Mouse (Mus musculus): Measurements from ENCODE around the gene Zglp1.
"Not testable (repeated sequence)": the region's sequence is repeated elsewhere in the genome, so short reads cannot be mapped to it uniquely, and the experiment has no call there.

Gene Zglp1

DNA sequence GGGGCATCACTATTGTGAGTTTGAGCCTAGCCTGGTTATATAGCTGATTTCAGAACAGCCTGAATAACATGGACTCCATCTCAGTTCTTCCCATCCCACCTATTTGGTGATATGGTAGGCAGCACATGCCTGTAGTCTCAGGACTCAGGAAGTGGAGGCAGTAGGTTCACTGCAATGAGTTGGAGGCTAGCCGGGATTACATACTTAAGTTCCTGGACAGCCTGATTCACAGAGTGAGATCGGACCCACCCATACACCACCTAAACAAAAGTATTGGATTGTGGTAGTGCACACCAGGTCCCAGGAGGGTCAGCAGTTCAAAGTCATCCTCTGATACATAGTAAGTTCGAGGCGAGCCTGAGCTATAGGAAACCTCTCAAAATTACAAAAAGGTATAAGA, 5.7 kb upstream of the Zglp1 start:
- no peak for DNase-seq (ENCODE audit: low spot score in 2 of 2)

DNA sequence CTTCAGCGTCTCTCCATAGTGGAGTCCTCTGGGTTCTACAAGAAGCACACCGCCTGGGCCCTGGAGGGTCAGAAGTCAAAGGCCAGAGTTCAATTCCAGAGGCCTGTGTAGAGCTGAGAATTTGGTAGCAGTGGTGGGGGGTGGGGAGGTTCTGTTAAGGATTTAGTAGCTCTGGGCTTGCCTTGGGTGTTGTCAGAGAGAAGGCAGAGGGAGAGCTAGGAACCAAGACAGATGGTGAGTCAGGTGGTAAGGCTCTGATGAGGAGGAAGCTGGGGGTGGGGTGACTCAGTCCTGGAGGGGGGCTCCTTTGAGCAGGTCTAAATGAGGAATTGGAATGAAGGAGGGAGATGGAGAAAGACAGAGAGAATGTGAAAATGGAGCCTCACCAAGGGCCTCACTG, 4.0 kb downstream of the Zglp1 start:
- DNase-seq (ENCODE audit: low spot score in 2 of 2): no peak

DNA sequence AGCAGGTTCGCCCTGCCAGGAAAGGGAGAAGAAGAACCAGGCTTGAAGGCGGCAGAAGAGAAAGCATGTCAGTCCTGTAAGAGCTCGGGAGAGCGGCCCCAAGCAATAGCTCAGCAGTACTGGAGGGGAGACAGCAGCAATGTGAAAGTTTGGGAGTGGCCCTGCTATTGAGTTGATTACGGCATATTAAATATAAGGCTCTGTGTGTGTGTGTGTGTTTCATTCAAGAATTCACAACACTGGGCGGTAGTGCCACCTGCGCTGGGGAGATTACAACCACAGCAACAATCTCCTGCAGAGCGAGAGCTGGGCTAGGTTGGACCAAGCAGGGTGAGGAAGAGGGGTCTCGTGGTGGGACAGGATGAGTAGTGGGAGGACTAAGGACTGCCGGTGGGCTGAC, 15.3 kb downstream of the Zglp1 start:
- no peak for DNase-seq (ENCODE audit: low spot score in 2 of 2)

DNA sequence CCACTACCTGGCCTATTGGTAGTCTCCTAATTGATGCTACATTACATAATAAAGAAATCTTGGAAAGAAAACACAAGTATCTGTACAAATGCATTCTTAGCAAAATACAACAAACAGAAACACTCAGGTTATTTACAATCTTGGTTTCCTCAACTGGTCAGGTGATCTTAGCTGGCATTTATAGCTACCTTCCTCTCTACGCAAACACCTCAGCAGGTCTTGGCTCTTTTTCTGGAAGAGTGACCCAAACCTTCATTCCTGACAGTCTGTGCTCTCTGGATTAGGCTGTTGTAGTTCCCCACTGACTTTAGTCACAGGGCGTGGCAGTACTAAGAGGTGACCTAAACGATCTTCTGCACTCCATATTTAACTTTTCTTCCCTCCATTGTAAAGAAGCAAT, 21.7 kb downstream of the Zglp1 start:
- no peak for DNase-seq (ENCODE audit: low spot score in 2 of 2)

DNA sequence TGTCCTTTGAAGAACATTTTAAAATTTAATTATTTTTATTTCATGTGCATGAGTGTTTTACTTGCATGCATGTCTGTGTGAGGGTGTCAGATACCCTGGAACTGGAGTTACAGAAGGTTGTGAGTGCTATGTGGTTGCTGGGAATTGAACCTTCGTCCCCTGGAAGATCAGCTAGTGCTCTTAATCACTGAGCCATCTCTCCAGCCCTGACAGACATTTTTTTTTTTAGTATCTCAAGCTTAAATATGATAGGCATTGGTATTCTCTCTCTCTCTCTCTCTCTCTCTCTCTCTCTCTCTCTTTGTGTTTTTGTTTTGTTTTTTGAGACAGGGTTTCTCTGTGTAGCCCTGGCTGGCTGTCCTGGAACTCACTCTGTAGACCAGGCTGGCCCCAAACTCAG, 22.1 kb downstream of the Zglp1 start:
- not testable (repeated sequence) for DNase-seq (ENCODE audit: low spot score in 2 of 2)

DNA sequence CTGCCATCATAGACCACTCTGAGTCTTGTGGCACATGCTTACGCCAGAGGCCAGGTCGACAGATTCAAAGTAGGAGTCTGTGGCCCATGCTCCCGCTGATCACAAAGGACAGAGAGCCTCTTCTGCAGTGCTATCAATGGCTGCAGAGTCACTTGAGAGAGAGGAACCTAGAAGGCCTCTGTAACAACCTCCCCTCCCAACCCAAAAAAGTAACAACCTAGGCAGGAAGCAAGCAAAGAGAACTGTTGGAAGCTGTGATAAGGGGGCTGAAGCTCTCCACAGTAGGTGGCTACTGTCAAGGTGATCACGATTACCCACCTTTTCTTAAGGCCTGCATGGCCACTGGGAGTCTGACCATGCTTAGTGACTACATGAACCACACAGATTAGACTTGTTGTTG, 23.3 kb downstream of the Zglp1 start:
- no peak for DNase-seq (ENCODE audit: low spot score in 2 of 2)

DNA sequence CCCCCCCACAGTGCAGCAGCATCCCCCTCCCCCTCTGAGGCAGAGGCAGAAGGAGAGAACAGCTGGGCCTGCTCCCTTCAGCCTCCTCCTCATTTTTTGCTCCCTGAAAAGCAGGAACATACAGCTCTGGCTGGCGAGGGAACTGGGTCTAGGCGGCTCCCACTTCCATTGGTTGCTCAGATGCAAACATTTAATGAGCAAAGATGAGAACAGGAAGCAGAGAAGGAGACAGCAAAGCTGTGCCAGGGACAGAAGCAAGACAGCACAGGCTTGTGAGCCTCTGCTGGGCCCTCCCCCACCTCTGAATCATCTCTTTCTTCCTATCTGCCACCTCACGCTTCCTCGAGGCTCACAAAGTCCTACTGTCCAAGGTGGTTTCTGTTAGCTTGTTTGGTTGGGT, 25.6 kb downstream of the Zglp1 start:
- no peak for DNase-seq (ENCODE audit: low spot score in 2 of 2)

DNA sequence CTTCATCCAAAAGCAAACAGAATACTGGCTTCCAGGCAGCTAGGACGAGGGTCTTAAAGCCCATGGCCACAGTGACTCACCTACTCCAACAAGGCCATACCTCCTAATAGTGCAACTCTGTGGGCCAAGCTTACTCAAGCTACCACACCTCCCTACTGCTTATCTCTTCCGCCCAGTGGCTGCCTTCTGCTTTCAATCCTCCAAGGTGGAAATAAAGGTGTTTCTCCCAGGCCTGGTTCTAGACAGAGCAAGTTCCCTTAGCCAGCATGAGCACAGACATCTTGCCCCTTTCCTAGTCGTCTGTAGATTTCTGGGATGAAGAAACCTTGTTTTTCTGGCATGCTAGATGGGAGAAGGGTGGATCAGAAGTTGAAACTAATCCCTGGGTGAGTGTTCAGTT, 27.1 kb downstream of the Zglp1 start:
- no peak for DNase-seq (ENCODE audit: low spot score in 2 of 2)

DNA sequence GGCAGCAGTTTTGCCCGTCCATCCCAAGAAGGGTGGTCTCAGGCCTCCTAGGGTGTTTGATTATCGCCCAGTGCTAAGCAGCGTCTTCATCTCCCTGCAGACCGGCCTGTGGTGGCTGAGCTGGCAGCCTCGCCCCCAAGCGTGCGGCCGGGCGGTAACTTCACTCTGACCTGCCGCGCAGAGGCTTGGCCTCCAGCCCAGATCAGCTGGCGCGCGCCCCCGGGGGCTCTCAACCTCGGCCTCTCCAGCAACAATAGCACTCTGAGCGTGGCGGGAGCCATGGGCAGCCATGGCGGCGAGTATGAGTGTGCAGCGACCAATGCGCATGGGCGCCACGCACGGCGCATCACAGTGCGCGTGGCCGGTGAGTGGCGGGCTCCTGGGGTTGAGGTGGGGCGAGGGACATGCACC, 29.4 kb downstream of the Zglp1 start:
- DNase-seq (ENCODE audit: low spot score in 2 of 2): no peak

DNA sequence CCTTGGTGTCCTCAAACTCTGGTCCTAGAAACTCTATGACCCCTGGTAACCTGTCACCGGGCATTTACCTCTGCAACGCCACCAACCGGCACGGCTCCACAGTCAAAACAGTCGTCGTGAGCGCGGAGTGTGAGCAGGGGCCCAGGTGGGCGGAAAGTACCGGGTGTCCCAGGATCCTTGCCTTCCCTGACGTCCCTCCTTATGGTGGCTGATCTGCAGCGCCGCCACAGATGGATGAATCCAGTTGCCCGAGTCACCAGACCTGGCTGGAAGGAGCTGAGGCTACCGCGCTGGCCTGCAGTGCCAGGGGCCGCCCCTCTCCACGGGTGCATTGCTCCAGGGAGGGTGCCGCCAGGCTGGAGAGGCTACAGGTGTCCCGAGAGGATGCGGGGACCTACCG, 30.2 kb downstream of the Zglp1 start:
- no peak for DNase-seq (ENCODE audit: low spot score in 2 of 2)

DNA sequence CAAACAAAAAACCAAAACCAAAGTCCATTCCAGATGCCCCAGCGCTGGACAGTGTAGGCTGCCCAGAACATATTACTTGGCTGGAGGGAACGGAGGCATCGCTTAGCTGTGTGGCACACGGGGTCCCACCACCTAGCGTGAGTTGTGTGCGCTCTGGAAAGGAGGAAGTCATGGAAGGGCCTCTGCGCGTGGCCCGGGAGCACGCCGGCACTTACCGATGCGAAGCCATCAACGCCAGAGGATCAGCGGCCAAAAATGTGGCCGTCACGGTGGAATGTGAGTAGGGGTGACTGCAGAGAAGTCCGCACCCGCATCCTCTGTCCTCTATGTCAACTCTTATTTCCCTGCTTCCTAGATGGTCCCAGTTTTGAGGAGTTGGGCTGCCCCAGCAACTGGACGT, 30.7 kb downstream of the Zglp1 start:
- DNase-seq (ENCODE audit: low spot score in 2 of 2): no peak

DNA sequence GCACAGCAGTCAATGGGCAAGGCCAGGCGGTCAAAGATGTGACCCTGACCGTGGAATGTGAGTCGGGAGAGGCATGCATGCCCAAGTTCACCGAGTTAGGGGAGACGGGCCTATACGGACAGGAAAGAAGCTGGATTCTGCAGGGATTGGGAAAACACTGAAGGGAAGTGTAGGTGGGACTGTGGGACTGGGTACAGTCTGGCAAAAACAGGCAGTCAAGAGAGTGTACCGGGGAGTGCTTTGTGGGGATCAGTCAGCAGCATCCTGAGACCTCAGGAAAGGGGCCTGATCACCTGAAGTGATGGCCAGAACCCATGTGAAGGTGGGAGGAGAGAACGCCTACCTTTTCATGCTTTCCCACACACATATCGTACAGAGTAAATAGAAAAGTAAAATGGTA, 31.3 kb downstream of the Zglp1 start:
- DNase-seq (ENCODE audit: low spot score in 2 of 2): no peak

DNA sequence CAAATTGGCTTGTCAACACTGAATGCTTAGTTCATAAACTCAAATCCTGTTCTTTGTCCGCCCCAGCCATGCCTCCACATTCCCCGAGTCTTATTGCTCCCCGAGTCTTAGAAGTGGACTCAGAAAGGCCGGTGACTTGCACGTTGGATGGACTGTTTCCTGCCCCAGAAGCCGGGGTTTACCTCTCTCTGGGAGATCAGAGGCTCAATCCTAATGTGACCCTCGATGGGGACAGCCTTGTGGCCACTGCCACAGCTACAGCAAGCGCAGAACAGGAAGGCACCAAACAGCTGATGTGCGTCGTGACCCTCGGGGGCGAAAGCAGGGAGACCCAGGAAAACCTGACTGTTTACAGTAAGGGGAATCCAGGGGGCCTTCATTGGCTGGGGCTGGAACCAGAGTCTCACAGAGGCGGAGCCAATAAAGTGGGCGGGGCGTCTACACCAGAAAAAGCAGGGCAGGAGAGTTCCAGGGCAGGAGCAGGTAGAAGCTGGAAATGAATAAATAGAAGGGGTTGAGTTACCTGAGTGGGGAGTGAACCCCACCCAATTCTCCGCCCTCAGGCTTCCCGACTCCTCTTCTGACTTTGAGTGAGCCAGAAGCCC, 32.3 kb downstream of the Zglp1 start:
- DNase-seq (ENCODE audit: low spot score in 2 of 2): no peak

DNA sequence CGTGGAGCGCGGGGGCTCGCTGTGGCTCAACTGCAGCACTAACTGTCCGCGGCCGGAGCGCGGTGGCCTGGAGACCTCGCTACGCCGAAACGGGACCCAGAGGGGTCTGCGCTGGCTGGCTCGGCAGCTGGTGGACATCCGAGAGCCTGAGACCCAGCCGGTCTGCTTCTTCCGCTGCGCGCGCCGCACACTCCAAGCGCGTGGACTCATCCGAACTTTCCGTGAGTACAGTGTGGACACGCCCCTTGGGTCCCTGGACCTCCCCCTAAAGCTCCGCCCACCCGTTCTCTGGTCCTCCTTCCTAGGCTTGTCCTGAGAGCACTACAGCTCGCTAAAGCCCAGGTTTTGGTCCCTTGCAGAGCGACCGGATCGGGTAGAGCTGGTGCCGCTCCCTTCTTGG, 33.8 kb downstream of the Zglp1 start:
- DNase-seq (ENCODE audit: low spot score in 2 of 2): peak; percentile 83 to 84

DNA sequence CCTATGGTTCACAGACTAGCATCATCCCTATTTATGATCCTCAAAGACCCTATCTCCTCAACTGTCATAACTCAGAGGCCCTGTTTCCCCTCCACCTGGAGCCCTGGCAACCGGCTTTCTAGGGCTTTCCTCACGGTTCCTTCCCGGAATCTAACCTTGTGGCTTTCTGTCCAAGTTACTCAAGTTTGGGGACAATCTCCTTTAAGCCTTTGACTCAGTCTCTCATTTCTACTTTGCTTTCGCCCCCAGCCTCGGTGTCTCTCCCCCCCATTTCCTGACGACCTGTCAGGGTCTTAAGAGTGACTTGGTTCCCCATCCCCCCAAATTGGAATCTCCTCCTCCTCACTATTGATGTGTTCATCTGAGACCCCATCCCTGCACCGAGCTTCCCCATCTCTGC, 34.4 kb downstream of the Zglp1 start:
- DNase-seq (ENCODE audit: low spot score in 2 of 2): no peak

DNA sequence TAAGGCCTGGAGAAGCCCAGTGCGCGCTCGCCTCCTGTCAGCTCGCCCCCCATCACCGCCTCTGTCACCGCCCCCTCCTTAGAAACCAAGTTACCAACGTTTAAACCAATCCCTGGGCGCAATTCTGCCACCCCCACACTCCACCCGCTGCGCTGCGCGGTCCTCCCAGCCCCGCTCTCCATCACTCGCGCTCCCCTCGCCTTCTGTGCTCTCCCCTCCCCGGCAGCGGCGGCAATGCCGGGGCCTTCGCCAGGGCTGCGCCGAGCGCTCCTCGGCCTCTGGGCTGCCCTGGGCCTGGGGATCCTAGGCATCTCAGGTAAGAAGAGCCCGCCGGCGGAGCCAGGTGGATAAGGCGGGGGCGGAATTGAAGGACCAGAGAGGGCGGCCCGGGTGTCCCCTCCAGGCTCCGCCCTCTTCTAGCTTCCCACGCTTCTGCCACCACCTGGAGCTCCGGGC, 35.0 kb downstream of the Zglp1 start, which contains the start of gene Icam5:
Gene Icam5 (plus strand): TSS at position 178 of the 456 bp plus-strand sequence.
- DNase-seq (ENCODE audit: low spot score in 2 of 2): no peak

DNA sequence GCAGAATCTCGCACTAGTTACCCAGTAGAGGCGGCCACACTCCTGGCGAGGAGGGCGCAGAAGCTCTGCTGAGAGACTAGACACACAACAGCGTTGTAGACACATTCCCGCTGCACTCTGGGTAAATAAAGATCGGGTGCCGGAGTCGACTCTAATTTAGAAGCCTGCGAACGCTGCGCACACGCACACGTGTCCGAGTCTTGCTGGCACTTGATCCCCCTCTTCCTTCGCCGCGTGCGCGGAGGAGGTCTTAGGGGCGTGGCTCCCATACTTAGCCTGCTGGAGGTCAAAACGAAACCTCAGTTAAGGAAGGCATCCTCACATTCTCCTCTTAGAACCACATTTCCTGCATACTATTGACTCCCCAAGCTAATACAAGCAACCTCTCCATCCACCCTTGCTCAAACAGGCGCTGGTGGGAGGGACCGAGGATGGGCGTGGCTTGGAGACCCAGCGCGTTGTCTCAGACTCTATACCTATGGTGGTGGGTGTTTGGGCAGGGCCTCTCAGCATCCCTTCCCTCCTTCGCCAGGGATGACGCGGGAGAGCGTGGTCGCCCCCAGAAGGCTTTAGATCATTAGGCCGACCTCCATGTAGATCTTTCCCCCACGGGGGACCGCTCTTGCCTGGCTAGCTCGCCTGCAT, 35.5 kb downstream of the Zglp1 start:
- DNase-seq (ENCODE audit: low spot score in 2 of 2): peak in 1 of 2 experiments; percentile 70

DNA sequence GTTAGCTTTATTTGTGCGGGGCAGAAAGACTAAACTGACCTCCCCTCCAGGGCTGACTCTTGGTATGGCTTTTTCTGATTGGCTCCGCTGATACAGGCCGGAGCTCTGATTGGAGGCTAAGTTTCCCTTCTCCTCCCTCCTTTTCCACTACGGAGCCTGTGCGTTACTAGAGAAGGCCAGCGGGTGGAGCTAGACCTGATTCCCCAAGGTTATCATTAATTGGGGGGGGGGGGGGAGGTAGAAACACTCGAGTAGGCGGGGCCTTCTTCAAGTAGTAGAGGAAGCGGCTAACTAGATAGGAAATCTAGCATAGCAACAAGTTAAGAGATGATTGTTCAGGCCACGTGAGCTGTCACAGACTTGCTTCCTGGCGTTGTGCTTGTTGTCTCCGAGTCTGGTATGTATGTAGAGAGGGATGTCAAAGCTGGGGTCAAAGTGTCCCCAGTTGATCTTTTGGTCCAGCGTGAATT, 36.1 kb downstream of the Zglp1 start:
- DNase-seq (ENCODE audit: low spot score in 2 of 2): peak; percentile 91 to 92

DNA sequence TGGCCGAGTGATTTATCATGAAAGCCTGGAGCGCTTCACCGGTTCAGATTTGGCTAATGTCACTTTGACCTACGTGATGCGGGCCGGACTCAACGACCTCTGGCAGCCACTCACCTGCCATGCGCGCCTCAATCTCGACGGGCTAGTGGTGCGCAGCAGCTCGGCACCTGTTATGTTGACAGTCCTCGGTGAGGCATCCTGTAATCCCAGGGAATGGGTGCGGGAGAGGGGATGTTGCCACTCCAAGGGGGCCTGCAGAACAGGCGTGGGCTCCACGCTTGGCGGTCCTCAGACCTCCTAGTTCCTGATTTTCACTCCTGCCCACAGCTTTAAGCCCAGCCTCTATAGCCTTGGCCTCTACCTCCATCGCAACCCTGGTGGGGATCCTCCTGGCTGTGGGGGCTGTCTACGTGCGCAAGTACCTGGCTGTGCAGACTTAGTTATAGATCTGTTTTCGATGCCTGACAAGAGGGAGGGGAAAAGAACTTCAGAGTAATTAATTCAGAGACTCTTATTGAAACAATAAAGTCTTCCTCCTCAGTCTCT, 36.8 kb downstream of the Zglp1 start:
- no peak for DNase-seq (ENCODE audit: low spot score in 2 of 2)

DNA sequence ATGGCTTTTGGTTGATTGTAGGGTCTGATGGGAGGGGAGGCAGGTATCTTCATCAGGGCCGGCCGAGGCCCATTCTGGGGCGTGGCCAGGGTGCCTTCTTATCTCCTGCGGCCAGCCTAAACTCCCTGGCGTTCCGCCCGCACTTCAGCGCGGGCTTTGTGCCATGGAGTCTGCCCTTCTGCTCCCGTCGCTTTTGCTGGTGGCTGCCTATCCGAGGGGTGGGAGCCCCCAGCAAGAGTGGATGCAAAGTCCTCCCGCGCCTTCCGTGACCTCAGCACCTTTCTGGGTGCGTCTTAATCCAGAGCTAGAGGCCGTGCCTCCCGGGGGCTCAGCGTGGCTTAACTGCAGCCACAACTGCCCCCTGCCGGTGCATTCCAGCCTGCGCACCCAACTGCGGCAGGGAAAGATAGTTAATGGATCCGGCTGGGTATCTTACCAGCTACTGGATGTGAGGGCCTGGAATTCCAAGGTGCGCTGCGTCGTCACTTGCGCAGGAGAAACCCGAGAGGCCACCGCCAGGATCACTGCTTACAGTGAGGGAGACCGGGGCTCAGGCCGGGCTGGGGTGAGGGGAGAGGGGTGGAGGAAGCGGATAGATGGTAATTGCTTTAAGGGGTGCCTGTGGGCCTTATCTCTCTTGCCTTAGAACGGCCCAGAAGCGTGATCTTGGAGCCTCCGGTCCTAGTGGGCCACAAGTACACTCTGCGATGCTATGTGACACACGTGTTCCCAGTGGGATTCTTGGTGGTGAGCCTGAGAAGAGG, 37.4 kb downstream of the Zglp1 start, which contains the start of gene Icam4:
Gene Icam4 (plus strand): TSS at position 83 of the 764 bp plus-strand sequence.
- DNase-seq (ENCODE audit: low spot score in 2 of 2): peak; percentile 70 to 81

DNA sequence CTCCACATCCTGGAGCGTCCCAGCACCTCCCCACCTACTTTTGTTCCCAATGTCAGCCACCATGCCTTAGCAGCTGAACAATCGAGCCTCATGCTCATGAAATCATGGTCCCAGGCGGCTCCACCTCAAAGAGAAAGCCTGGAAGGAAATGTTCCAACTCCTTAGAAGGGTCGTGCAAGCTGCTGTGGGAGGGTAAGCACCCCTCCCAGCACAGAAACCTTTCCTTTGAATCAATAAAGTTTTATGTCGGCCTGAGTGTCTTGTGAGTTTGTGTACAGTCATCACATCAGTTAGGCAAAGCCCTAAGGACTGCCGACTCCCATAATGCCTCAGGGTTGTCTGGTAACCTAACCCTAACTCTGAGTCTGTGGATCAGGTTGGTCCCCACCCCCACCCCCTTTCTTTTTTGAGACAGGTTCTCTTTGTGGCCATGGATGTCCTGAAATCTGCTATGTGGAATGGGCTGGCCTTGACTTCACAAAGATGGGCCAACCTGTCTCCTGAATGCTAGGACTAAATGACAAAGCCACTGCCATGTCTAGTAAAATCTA, 38.3 kb downstream of the Zglp1 start:
- no peak for DNase-seq (ENCODE audit: low spot score in 2 of 2)

DNA sequence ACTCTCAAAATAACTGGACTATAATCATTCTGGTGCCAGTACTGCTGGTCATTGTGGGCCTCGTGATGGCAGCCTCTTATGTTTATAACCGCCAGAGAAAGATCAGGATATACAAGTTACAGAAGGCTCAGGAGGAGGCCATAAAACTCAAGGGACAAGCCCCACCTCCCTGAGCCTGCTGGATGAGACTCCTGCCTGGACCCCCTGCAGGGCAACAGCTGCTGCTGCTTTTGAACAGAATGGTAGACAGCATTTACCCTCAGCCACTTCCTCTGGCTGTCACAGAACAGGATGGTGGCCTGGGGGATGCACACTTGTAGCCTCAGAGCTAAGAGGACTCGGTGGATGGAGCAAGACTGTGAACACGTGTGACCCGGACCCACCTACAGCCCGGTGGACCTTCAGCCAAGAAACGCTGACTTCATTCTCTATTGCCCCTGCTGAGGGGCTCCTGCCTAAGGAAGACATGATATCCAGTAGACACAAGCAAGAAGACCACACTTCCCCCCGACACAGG, 39.1 kb downstream of the Zglp1 start:
- DNase-seq (ENCODE audit: low spot score in 2 of 2): no peak

Data from natural killer cell, adult 2 months (primary cell).